Mouse (Mus musculus) lung, postnatal 25 days (tissue): ENCODE measurements around the gene Twist1.

Source experiments
- DNase-seq: peaks from one replicate; pipeline ENCODE4 v3.0.0; 2022; ENCODE audit warnings: low spot score

The Twist1 gene

DNA sequence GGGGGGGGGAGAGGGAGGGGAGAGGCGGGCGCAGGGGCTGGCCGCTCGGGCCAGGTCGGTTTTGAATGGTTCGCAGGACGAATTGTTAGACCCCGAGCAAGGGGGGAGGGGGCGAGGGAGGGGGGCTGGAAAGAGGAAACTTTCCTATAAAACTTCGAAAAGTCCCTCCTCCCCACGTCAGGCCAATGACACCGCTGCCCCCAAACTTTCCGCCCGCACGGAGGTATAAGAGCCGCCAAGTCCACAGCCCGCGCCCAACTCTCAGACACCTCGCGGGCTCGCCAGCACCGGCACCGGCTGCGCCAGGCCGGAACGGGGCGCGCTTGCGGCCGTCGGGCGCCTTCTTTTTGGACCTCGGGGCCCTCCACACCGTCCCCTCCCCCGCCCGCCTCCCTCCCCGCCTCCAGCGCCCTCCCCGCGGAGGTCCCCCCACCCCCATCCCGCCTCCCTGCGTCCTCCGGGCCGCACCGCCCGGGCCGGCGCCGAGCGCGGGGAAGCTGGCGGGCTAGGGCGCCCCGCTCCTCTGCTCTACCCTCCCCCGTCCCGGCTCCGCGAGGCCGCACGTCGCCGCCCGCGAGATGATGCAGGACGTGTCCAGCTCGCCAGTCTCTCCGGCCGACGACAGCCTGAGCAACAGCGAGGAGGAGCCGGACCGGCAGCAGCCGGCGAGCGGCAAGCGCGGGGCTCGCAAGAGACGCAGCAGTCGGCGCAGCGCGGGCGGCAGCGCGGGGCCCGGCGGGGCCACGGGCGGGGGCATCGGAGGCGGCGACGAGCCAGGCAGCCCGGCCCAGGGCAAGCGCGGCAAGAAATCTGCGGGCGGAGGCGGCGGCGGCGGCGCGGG is at the start of gene Twist1:
Gene Twist1 (plus strand): TSS at position 272 of the 841 bp plus-strand sequence.
- no peak for DNase-seq

GRCm38 (mm10) chr12:33926751-33927150 is 30.7 kb upstream of the Twist1 start:
- DNase-seq = no peak

- DNase-seq = no peak
Observed at GRCm38 (mm10) chr12:33927334-33928098, 30.0 kb upstream of the Twist1 start.

- no peak for DNase-seq
Observed at GRCm38 (mm10) chr12:33928331-33929192, 28.9 kb upstream of the Twist1 start, which contains the start of gene Ferd3l. Ferd3l (plus strand) TSS chr12:33928425.

DNA sequence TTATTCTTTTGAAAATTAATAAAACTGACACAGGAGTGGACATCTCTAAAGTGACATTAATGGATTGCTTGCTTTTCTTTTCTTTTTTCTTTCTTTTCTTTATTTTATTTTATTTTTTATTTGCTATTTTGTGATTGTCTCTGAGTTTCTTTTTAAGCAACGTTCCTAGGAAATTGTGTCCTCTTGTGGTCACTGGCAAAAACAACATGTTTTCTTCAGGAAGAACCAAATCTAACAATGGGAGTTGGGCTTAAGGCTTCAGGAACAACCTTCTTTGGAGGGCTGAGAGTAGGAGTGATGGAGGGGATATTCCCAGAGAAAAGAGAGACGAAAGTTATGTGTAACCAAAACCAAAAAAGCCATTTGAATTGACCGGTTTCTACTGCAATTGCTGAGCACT is 4.6 kb upstream of the Twist1 start:
- DNase-seq = no peak

DNA sequence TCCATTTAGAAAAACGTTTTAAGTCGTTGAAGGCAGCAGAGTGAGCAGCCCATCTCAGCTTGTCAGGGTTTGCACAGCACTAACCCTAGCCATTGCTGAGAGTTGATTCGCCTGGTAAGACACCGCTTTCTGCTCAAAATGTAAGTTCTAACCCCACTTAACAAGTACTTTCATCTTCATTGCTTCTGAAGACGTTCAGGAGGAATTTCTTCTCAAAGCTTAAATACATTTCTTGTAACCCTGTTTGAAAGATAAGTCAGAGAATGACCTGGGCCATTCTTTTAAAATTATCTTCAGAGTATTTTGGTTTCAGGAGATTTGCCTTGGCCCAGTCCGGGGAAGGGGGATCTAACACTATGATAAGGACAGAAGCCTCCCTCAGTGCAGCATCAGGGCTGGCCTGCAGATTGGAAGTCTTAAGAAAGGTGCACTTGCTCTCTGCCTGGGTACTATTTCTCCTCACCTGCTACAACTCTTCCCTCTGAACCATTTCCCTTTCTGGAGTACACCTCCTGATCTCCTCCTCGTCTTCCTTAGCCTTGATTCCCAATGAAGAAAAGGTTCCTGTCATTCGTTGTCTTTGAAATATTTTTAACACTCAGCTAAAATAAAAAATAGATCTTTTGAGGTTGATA is 2.4 kb upstream of the Twist1 start:
- DNase-seq = no peak

DNA sequence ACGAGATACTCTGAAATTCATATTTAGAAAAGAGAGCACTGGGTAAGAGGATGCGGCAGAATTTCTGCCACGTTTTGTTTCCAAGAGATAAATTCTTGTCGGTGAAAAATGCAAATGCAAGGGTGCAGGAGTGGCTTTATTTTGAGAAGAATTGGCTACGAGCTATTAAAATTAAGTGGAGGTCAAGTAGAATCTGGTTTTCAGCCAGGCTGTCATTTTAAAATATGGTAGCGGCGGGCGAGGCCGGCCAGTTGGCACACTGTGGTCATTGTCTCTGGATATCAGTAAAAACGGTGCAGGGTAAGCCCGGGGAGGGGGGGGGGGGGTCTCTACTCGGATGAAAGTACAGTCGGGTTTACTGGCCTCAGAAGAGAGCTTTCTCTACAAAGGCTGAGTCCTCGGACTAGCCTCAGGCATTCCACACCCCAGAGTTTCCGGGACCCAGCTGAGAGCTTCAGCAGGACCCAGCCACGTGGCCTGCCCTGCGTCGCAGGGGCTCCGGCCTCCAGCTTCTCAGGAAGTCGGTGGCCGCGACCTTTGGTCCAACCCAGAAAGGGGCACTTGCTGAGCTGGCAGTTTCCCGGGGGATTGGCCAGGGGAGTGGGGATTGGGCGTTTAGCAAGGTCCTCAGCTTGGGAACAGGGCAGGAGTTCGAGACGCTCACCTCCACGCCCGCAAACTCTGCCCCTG is 1.7 kb upstream of the Twist1 start:
- DNase-seq = no peak

- no peak for DNase-seq
Observed at GRCm38 (mm10) chr12:33956576-33957399, 683 bp upstream of the Twist1 start.

- DNase-seq = no peak
Observed at GRCm38 (mm10) chr12:33958241-33959194, 1.0 kb downstream of the Twist1 start.

DNA sequence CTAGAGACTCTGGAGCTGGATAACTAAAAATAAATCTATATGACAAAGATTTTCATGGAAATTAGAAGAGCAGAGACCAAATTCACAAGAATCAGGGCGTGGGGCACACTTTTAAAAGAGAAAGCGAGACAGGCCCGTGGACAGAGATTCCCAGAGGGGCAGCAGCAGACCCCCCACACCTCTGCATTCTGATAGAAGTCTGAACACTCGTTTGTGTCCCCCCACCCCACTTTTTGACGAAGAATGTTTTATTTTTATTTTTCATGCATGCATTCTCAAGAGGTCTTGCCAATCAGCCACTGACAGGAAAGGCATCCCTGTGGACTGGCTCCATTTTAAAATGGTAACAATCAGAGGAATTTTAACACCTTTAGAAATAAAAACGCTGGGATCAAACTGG is 1.7 kb downstream of the Twist1 start:
- DNase-seq = no peak

GRCm38 (mm10) chr12:33959846-33960245 is 2.4 kb downstream of the Twist1 start:
- DNase-seq = no peak

DNA sequence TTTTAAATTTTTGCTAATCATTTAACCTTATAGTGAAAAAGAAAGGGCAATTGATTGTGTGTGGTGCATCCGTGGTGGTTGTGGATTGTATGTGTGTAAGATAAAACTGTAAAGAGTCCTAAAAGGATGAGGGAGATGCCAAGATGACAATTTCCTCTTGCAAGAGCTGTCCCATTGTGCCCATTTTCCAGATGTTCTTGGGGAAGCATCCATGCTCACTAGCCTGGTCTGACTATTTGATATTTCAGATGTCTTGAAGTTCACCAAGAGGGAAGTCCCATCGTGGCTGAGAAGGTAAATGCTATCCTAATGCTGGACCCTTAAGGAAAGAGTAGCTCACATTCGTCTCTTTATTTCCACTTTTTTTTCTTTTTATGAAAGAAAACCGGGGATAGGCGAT is 3.5 kb downstream of the Twist1 start:
- DNase-seq = no peak

DNA sequence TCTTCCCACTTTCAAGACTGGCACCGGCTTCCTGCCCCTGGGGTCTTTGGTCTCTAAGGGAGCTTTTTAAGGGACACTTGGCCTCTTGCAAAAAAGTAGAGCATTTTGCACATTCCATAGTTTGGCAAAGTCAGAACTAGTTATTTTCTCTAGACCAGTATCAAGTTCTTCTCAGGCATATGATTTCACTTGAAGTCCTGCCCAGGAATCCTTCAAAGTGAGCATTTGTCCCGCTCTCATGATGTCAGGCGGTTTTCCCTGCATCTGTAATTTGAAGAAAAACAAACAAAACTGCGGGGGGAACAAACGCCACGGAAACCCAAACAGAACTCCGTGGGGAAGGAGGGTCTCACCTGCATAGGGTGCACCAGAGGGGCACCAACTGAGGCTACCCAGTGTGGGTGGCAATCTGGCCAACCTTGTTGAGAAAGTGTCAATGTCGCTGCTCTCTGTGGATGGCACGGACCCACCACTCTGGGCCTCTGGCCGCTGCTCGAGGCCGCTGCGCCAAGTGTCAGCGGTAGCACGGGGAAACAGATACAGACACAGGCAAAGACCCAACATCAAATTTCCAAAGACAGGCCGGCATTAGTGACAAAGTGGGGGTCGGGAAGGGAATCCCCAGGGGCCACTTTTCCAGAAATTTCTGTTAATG is 4.8 kb downstream of the Twist1 start:
- no peak for DNase-seq

DNA sequence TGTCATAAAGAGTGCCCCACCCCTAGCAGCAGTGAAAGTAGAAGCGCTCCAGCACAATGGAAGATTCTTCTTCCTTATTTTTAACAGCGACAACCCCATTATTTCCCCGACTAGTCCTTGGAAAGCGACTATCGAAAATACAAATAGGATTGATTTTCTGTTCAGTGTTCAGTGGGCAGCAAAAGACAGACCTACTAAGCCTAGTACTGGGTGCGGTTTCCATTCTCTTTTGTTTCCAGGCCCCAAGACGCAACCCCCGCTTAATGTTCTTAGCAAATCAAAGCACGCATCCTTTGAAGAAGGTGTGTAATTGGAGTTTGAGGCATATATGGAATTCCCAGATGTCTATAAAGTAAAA is 5.3 kb downstream of the Twist1 start:
- no peak for DNase-seq

DNA sequence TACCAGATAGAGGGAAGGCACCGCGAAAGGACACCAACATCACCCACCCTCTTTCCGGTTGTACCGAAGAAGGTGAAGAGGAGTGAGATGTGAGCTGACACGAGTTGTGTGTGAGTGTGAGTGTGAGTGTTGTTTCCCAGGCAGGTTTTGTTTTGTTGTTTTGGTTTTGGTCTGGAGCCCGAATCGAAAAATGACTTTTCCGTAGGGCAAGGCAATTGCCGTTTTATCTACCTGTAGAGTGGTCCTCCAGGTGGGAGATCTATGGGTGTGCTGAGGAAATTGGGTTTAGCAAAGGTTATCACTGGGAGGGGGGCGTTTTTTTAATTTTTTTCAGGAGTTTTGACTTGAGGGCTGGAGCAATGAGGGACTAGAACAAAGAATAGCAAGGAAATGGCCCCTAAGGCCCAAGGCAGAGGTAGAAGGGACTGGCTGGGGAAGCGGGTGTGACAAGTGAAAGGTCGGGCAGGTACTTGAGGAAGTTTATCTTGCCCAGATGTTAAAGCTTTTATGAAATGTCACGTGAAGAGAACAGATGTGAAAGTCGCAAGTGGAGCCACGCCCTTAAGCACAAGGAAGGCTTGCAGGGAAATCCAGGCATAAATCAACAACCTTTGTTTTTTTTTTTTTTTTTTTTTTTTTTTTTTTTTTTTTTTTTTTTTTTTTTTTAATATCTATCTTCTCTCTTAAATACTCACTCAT is 6.3 kb downstream of the Twist1 start:
- no peak for DNase-seq

DNA sequence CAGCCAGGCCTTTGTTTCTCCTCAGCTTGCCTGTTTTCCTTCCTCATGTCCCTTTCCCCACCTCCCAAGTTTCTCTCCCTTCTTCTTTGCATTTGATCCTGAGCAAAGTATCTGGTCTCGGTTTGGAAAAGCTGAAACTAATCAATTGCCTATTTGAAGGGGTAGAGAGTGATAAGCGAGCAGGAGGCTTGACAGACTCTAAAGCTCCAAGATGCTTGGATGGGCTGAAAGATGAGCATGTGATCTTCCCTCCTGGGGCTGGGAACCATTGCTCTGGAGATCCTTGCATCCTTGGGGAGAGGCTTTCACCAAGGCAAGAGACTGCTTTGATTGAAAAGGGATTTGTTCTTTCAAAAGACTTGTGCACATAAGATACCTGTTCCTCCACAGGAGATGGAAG is 7.0 kb downstream of the Twist1 start:
- no peak for DNase-seq

GRCm38 (mm10) chr12:33965661-33966360 is 8.3 kb downstream of the Twist1 start:
- DNase-seq = no peak
